Mouse (Mus musculus) spleen, adult 2 months (tissue): ENCODE results near the gene Tns3.

Experiments
- CTCF ChIP-seq: fragments of 200-500 bp; IDR thresholded peaks from 2 replicates; pipeline ENCODE4 v1.5.1; 2011; ENCODE audit warnings: mild to moderate bottlenecking, inconsistent platforms; ENCODE audit not compliant: insufficient read depth, insufficient read length, insufficient replicate concordance; ENCODE audit errors: extremely low read depth
- POLR2A ChIP-seq: fragments of 200-500 bp; IDR thresholded peaks from 2 replicates; pipeline ENCODE4 v1.6.1; 2011; ENCODE audit warnings: low read depth, low read length, inconsistent platforms

- TF ChIP-seq CTCF (no peak), POLR2A (no peak)
These were observed 95.5 kb downstream of the Tns3 start for GRCm38 (mm10) chr11:8568829-8569228.
